Mouse (Mus musculus): ENCODE measurements around the gene Stac2.

DNA sequence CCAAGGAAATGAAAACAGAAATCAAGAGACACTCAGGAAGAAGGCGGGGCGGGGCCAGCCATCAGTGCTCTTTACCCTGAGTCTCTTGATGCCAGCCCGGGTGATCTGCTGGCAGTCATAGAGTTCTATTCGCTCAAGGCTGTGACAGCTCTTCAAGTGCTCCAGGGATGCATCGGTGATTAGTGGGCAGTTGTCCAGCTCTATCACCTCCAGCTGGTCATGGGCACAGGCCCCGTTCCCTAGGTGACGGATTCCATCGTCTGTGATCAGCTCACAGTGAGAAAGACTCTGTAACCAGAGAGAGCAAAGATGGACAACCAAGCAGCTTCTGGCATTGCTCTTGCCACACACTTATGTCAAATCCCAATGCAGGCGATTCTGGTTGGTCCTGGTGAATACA, 37.3 kb upstream of the Stac2 start:
- no peak for TF ChIP-seq CTCF (IDR thresholded peaks at IDR 0.05; ENCODE audit: insufficient read depth, low read depth, low read length)
- TF ChIP-seq POLR2A (IDR thresholded peaks at IDR 0.05; ENCODE audit: insufficient read depth, low read depth, low read length), result no peak

Data from olfactory bulb, adult 2 months (tissue).